24 mouse cellular contexts compared by ENCODE assay signal in the genomic region with DNA sequence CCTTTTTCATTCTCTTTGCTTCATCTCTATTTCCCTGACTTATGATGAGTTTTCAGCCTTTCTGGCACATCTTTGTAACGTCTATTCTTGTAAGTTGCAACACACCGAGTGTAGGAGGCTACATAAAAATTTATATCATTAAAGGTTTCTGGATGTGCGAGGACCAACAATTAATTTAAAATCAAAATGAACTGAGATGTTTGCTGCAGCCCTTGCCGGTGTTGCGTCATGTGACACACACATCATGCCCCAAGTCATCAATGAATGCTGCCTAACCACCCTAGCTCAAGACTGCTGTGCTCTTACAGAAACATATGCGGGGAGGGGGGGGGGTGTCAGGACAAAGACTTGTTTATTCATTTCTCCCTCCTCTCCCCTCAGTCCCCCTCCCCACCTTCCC.
"Had no signal": no experiment of that assay in that cellular context is flagged by ENCODE, and none has a peak within 500 bp of the region (broad histone marks: within the 10 kb centered on the region; RNA-seq: fewer than 3 reads in every experiment).

No protein-coding gene starts in this region.

- DNase-seq: cerebellum, adult 9-11 months; cerebellum, postnatal 10 days; cerebellum, postnatal 14 days; cerebellum, postnatal 25 days; cerebellum, postnatal 36 days; embryo, embryonic 11 days; forebrain, postnatal 0 days; gastrocnemius, adult 2 months; gastrocnemius, postnatal 10 days; gastrocnemius, postnatal 14 days; gastrocnemius, postnatal 25 days; gastrocnemius, postnatal 36 days; heart, adult 18-20 months; heart, adult 2 months had no signal

- H3K36me3 ChIP-seq: embryonic facial prominence, embryonic 10.5 days; embryonic facial prominence, embryonic 12.5 days; embryonic facial prominence, embryonic 13.5 days; embryonic facial prominence, embryonic 15.5 days; forebrain, embryonic 10.5 days; forebrain, embryonic 12.5 days; forebrain, embryonic 15.5 days; heart, embryonic 10.5 days had no signal

- H3K9me3 ChIP-seq: embryonic facial prominence, embryonic 10.5 days; embryonic facial prominence, embryonic 12.5 days; embryonic facial prominence, embryonic 13.5 days; embryonic facial prominence, embryonic 15.5 days; forebrain, embryonic 10.5 days; forebrain, embryonic 12.5 days; forebrain, embryonic 13.5 days; forebrain, embryonic 15.5 days; heart, embryonic 10.5 days had no signal

- H3K27me3 ChIP-seq: embryonic facial prominence, embryonic 12.5 days; embryonic facial prominence, embryonic 13.5 days; embryonic facial prominence, embryonic 15.5 days; forebrain, embryonic 12.5 days; forebrain, embryonic 13.5 days; forebrain, embryonic 15.5 days had no signal

- H3K27ac ChIP-seq: embryonic facial prominence, embryonic 10.5 days; embryonic facial prominence, embryonic 12.5 days; embryonic facial prominence, embryonic 13.5 days; embryonic facial prominence, embryonic 15.5 days; forebrain, embryonic 10.5 days; forebrain, embryonic 12.5 days; forebrain, embryonic 13.5 days; forebrain, embryonic 15.5 days; gastrocnemius, adult 2 months; heart, adult 2 months; heart, embryonic 10.5 days had no signal

- H3K9ac ChIP-seq: embryonic facial prominence, embryonic 12.5 days; embryonic facial prominence, embryonic 13.5 days; embryonic facial prominence, embryonic 15.5 days; forebrain, embryonic 12.5 days; forebrain, embryonic 13.5 days; forebrain, embryonic 15.5 days; forebrain, postnatal 0 days had no signal

- H3K4me3 ChIP-seq: embryonic facial prominence, embryonic 10.5 days; embryonic facial prominence, embryonic 12.5 days; embryonic facial prominence, embryonic 13.5 days; embryonic facial prominence, embryonic 15.5 days; erythroblast, embryonic 14.5 days; forebrain, embryonic 10.5 days; forebrain, embryonic 12.5 days; forebrain, embryonic 13.5 days; forebrain, embryonic 15.5 days; gastrocnemius, adult 2 months; heart, adult 2 months; heart, embryonic 10.5 days had no signal

- H3K4me1 ChIP-seq: embryonic facial prominence, embryonic 10.5 days; embryonic facial prominence, embryonic 12.5 days; embryonic facial prominence, embryonic 13.5 days; embryonic facial prominence, embryonic 15.5 days; forebrain, embryonic 10.5 days; forebrain, embryonic 12.5 days; forebrain, embryonic 13.5 days; heart, embryonic 10.5 days had no signal
